Mouse (Mus musculus) kidney, embryonic 15.5 days (tissue): ENCODE measurements around the gene Hrh1. TPM values are rescaled to one million over a fixed set of nuclear protein-coding genes. Genes with fewer than 3 reads are reported as not detected.
"Not testable (repeated sequence)": the region's sequence is repeated elsewhere in the genome, so short reads cannot be mapped to it uniquely, and the experiment has no call there.

Experiments
- ATAC-seq: fragments of 200-750 bp; cut with Nextera tagmentation; replicated peaks from 2 replicates; pipeline ENCODE4 v1.8.0; 2017; ENCODE audit warnings: moderate TSS enrichment; ENCODE audit not compliant: low FRiP score
- H3K27ac ChIP-seq: fragments of 300-500 bp; sonication (generic); 2 replicates; pipeline ENCODE4 v1.5.1; 2015; ENCODE audit warnings: mild to moderate bottlenecking, inconsistent platforms
- H3K27me3 ChIP-seq: fragments of 300-500 bp; sonication (generic); 2 replicates; pipeline ENCODE4 v1.6.1; 2015; ENCODE audit warnings: inconsistent platforms
- H3K36me3 ChIP-seq: fragments of 300-500 bp; sonication (generic); 2 replicates; pipeline ENCODE4 v1.6.1; 2015; ENCODE audit warnings: inconsistent platforms
- H3K4me1 ChIP-seq: fragments of 300-500 bp; sonication (generic); 2 replicates; pipeline ENCODE4 v1.6.1; 2015; ENCODE audit warnings: inconsistent platforms
- H3K4me2 ChIP-seq: fragments of 300-500 bp; sonication (generic); 2 replicates; pipeline ENCODE4 v1.6.1; 2015; ENCODE audit warnings: moderate library complexity, mild to moderate bottlenecking, inconsistent platforms
- H3K4me3 ChIP-seq: fragments of 300-500 bp; sonication (generic); replicated peaks from 2 replicates; pipeline ENCODE4 v1.5.1; 2015; ENCODE audit warnings: mild to moderate bottlenecking, inconsistent platforms
- H3K9ac ChIP-seq: fragments of 300-500 bp; sonication (generic); 2 replicates; pipeline ENCODE4 v1.6.1; 2015; ENCODE audit warnings: mild to moderate bottlenecking, inconsistent platforms
- H3K9me3 ChIP-seq: fragments of 300-500 bp; sonication (generic); replicated peaks from 2 replicates; pipeline ENCODE4 v1.6.1; 2016; ENCODE audit warnings: inconsistent platforms
- WGBS: fragments of 180-500 bp; shearing (Covaris S2); methylation state at CpG from one replicate; pipeline ENCODE4 v1.1.7; 2015; ENCODE audit warnings: mixed read lengths; 5-methylcytosine and 5-hydroxymethylcytosine counted together
- polyA plus RNA-seq: library from polyadenylated mRNA; unstranded; fragments of >200 nt; fragmentation: Nextera tagmentation; extraction: Ambion mirVana; gene quantifications from 2 replicates; pipeline ENCODE4 v1.2.1, GENCODE M21; 2015

Hrh1 gene
- polyA plus RNA-seq, 1 experiment from 2014 or later: 0.21 TPM

DNA sequence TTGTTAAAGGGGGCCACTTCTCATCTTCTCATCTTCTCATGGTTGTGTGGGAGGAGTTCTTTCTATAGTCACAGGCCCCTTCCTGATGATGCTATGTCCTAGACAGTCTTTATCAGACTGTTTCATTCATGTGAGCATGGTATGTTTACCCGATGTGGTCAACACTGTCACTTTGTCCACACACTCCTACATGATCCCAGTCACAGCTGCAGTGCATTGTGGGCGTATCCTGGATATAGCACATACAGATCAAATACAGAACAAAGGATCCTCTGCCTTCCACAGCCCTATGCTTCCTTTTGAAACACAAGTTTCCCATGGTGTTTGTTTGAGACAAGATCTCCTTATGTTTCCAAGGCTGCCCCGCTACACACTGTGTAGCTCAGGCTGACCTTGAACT, 76.3 kb downstream of the Hrh1 start:
- H3K27ac ChIP-seq: no peak overlapping the region
- H3K9ac ChIP-seq: no peak overlapping the region
- H3K4me1 ChIP-seq: no peaks in the 10 kb centered on the region
- WGBS: 87% methylated on average over 3 of the region's 3 CpGs
- H3K36me3 ChIP-seq: no peaks in the 10 kb centered on the region
- no peak overlapping the region for H3K4me3 ChIP-seq
- no peak overlapping the region for H3K4me2 ChIP-seq
- ATAC-seq: no peak
- no peaks in the 10 kb centered on the region for H3K9me3 ChIP-seq
- H3K27me3 ChIP-seq: 0 out of 2 replicates have a peak, but pooled peaks cover 3% of the 10 kb centered on the region

DNA sequence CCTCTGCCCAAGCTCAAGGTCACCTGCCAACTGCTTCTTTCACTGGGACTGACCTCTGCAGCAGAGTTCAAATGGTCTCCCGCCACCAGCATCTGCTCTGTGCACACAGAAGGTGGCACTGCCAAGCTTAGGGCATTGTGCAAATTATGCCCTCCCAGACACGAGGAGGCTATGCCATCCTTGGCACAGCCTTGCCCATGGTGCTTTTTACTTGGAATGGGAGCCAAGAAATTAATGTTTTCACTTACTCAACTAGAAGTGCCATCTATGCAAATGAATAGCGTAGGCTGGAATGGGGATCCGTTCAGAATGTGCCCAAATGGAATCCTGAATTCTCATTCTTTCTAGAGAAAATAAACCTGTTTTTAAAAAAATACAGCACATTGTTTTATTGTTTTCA, 77.2 kb downstream of the Hrh1 start:
- Histone ChIP-seq H3K27me3 (0 out of 2 replicates have a peak, but pooled peaks cover 3% of the 10 kb centered on the region), H3K9ac (no peak overlapping the region), H3K27ac (no peak overlapping the region), H3K4me1 (no peaks in the 10 kb centered on the region), H3K4me2 (no peak overlapping the region), H3K9me3 (no peaks in the 10 kb centered on the region), H3K36me3 (no peaks in the 10 kb centered on the region), H3K4me3 (no peak overlapping the region)
- WGBS: 85% methylated on average over 4 of the region's 4 CpGs
- no peak for ATAC-seq

DNA sequence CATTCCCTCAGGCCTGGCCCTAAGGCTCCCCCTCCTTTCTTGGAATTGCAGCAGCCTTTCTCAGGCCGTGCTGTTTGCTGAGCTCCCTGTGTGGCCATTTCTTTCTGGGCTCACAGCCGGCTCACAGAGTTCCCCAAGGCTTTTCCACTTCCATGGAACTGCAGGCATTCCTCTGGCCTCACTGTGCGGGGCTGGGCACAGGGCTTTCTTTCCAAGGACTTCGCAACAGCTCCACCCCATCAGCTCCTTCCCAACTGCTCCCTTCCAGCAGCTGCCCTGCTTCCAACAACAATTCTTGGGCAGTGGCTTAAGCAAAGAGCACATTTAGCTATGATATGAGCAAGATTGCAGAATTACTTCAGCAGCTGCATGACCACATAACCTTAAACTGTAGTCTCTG, 81.0 kb downstream of the Hrh1 start:
- no peak for ATAC-seq
- no peak overlapping the region for H3K9ac ChIP-seq
- H3K27ac ChIP-seq: no peak overlapping the region
- H3K36me3 ChIP-seq: no peaks in the 10 kb centered on the region
- WGBS: 35% methylated on average over 4 of the region's 4 CpGs
- H3K4me2 ChIP-seq: no peak overlapping the region
- no peaks in the 10 kb centered on the region for H3K9me3 ChIP-seq
- no peaks in the 10 kb centered on the region for H3K4me1 ChIP-seq
- H3K27me3 ChIP-seq: 0 out of 2 replicates have a peak, but pooled peaks cover 6% of the 10 kb centered on the region
- H3K4me3 ChIP-seq: no peak overlapping the region

DNA sequence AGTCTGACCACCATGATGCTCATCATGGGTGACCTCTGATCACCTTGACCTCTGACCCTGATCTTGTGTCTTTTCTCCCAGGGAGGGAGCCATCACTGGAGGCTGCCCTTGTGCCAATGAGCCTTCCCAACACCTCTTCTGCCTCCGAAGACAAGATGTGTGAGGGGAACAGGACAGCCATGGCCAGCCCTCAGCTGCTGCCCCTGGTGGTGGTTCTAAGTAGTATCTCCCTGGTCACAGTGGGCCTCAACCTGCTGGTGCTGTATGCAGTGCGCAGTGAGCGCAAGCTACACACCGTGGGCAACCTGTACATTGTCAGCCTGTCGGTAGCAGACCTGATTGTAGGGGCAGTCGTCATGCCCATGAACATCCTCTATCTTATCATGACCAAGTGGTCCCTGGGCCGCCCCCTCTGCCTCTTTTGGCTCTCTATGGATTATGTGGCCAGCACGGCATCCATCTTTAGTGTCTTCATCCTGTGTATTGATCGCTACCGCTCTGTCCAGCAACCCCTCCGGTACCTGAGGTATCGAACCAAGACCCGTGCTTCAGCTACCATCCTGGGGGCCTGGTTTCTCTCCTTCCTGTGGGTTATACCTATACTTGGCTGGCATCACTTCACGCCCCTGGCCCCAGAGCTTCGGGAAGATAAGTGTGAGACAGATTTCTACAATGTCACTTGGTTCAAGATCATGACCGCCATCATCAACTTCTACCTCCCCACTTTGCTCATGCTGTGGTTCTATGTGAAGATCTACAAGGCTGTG, 82.1 kb downstream of the Hrh1 start:
- WGBS: 92% methylated on average over 16 of the region's 16 CpGs
- Histone ChIP-seq H3K4me1 (no peaks in the 10 kb centered on the region), H3K9ac (no peak overlapping the region), H3K36me3 (no peaks in the 10 kb centered on the region), H3K4me3 (no peak overlapping the region), H3K4me2 (no peak overlapping the region), H3K9me3 (no peaks in the 10 kb centered on the region), H3K27me3 (0 out of 2 replicates have a peak, but pooled peaks cover 6% of the 10 kb centered on the region), H3K27ac (no peak overlapping the region)
- 0 out of 2 replicates have a peak, but pooled peaks have one; percentile 22 for ATAC-seq

DNA sequence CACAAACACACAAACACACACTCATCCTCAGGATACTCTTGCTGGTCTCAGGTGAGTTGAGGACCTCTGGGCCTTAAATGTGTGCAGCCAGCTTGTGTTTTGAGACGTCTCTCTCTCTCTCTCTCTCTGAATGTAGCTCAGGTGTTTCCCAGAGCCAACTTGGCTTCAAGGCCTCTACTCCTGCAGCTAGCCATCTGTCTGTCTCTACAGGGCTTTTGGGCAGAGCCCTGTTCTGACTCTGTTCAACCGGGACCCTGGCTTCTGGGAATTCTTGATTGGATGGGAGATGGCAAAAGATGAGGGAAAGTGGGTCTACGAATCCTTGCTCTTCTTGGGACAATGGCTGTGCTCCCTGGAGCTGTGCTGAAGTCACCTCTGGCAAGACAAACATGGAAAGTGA, 91.6 kb downstream of the Hrh1 start:
- Histone ChIP-seq H3K4me2 (no peak overlapping the region), H3K4me3 (no peak overlapping the region), H3K9ac (no peak overlapping the region), H3K9me3 (no peaks in the 10 kb centered on the region), H3K36me3 (no peaks in the 10 kb centered on the region), H3K27me3 (no peaks in the 10 kb centered on the region), H3K4me1 (no peaks in the 10 kb centered on the region), H3K27ac (no peak overlapping the region)
- no peak for ATAC-seq
- WGBS: 77% methylated on average over 3 of the region's 3 CpGs

DNA sequence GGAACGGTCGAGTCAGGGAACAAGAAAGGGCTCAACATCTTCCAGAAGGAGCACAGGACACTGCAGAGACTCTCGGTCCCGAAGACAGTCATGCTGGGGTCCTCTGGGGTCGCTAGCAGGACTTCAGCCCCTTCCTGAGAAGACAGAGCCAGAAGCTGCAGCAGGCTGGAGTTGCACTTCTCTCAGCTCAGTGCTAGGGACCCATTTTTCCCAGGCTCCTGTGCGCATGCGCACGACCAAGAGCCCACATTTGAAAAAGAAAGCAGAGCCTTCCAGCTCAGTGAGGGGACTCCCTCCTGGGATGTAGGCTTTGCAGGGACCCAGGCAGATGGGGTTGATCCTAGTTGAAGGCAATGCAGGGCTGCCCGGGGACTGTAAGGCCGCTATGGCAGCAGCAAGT, 94.9 kb downstream of the Hrh1 start:
- 61% methylated on average over 10 of the region's 10 CpGs for WGBS
- not testable (repeated sequence) for H3K9me3 ChIP-seq, H3K27ac ChIP-seq, H3K4me1 ChIP-seq, H3K4me2 ChIP-seq, H3K4me3 ChIP-seq, H3K9ac ChIP-seq, H3K27me3 ChIP-seq, H3K36me3 ChIP-seq, ATAC-seq

DNA sequence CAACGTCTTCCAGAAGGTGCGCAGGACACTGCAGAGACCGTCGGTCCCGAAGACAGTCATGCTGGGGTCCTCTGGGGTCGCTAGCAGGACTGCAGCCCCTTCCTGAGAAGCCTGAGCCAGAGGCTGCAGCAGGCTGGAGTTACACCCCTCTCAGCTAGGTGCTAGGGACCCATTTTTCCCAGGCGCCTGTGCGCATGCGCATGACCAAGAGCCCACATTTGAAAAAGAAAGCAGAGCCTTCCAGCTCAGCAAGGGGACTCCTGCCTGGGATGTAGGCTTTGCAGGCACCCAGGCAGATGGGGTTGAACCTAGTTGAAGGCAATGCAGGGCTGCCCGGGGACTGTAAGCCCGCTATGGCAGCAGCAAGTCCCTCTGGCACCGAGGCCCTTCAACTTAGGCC, 97.3 kb downstream of the Hrh1 start:
- H3K27ac ChIP-seq, H3K4me2 ChIP-seq, ATAC-seq, H3K9me3 ChIP-seq, H3K36me3 ChIP-seq, H3K27me3 ChIP-seq, H3K9ac ChIP-seq, H3K4me3 ChIP-seq, H3K4me1 ChIP-seq: not testable (repeated sequence)
- whole genome bisulfite sequencing: 22% methylated on average over 12 of the region's 12 CpGs

DNA sequence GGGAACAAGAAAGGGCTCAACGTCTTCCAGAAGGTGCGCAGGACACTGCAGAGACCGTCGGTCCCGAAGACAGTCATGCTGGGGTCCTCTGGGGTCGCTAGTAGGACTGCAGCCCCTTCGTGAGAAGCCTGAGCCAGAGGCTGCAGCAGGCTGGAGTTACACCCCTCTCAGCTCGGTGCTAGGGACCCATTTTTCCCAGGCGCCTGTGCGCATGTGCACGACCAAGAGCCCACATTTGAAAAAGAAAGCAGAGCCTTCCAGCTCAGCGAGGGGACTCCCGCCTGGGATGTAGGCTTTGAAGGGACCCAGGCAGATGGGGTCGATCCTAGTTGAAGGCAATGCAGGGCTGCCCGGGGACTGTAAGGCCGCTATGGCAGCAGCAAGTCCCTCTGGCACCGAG, 116.3 kb downstream of the Hrh1 start:
- H3K9ac ChIP-seq, H3K4me2 ChIP-seq, H3K9me3 ChIP-seq, H3K27me3 ChIP-seq, H3K4me3 ChIP-seq, ATAC-seq, H3K27ac ChIP-seq, H3K36me3 ChIP-seq, H3K4me1 ChIP-seq: not testable (repeated sequence)
- WGBS: 16% methylated on average over 17 of the region's 17 CpGs

DNA sequence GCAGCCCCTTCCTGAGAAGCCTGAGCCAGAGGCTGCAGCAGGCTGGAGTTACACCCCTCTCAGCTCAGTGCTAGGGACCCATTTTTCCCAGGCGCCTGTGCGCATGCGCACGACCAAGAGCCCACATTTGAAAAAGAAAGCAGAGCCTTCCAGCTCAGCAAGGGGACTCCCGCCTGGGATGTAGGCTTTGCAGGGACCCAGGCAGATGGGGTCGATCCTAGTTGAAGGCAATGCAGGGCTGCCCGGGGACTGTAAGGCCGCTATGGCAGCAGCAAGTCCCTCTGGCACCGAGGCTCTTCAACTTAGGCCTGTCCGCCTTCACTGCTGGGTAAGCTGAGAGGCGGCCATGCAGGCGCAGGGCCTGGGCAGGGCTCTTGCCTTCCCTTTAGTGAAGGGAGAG, 131.0 kb downstream of the Hrh1 start:
- not testable (repeated sequence) for H3K36me3 ChIP-seq, H3K4me3 ChIP-seq, H3K4me2 ChIP-seq, H3K27ac ChIP-seq, H3K9ac ChIP-seq, H3K4me1 ChIP-seq, ATAC-seq, H3K9me3 ChIP-seq, H3K27me3 ChIP-seq
- no CpG with 5 or more reads among the region's 12 CpGs for WGBS

Other genes starting within 250 kb of the Hrh1 start
- 0.09 and 0.14 TPM in 2 replicates for gene Slc6a1, start 115.3 kb upstream of the Hrh1 start, polyA plus RNA-seq
- gene Atg7, start 245.2 kb downstream of the Hrh1 start, polyA plus RNA-seq: 21.3 and 23.4 TPM in 2 replicates